Mouse (Mus musculus): ENCODE data around the gene Rgs7bp.

GRCm38 (mm10) chr13:104936586-104936985, 118.1 kb downstream of the Rgs7bp start:
- TF ChIP-seq CTCF (IDR thresholded peaks at IDR 0.05; ENCODE audit: extremely low read depth, insufficient read depth, low read length) = no peak
- TF ChIP-seq POLR2A (IDR thresholded peaks at IDR 0.05; ENCODE audit: extremely low read depth, insufficient read depth, low read length) = no peak
